Mouse (Mus musculus) kidney, adult 2 months (tissue): Measurements from ENCODE around the gene Slit1. TPM values are rescaled to one million over a fixed set of nuclear protein-coding genes. Genes with fewer than 3 reads are reported as not detected.

Experiments
- DNase-seq: peaks from one replicate; pipeline ENCODE4 v3.0.0; 2021
- H3K27ac ChIP-seq: fragments of 200-500 bp; 2 replicates; pipeline ENCODE4 v1.5.1; 2012; ENCODE audit warnings: low read depth, low read length, control low read depth, inconsistent platforms; ENCODE audit not compliant: insufficient read depth
- H3K27me3 ChIP-seq: fragments of 200-500 bp; replicated peaks from 2 replicates; pipeline ENCODE4 v1.6.1; 2012; ENCODE audit warnings: mild to moderate bottlenecking, moderate library complexity, low read length, inconsistent platforms; ENCODE audit not compliant: control insufficient read depth, insufficient read depth
- H3K36me3 ChIP-seq: fragments of 200-500 bp; 2 replicates; pipeline ENCODE4 v1.6.1; 2012; ENCODE audit warnings: mild to moderate bottlenecking, moderate library complexity, low read length, inconsistent platforms; ENCODE audit not compliant: control insufficient read depth, insufficient read depth
- H3K4me1 ChIP-seq: fragments of 200-500 bp; 2 replicates; pipeline ENCODE4 v1.6.1; 2011; ENCODE audit warnings: low read length; ENCODE audit not compliant: control insufficient read depth, insufficient read depth
- H3K4me3 ChIP-seq: fragments of 200-500 bp; 2 replicates; pipeline ENCODE4 v1.5.1; 2011; ENCODE audit warnings: mild to moderate bottlenecking, low read depth, low read length, control low read depth; ENCODE audit not compliant: insufficient read depth
- CTCF ChIP-seq: fragments of 200-500 bp; conservative IDR thresholded peaks from 2 replicates; pipeline ENCODE4 v1.5.1; 2011; ENCODE audit warnings: low read depth, mild to moderate bottlenecking, control low read depth, low read length, moderate library complexity, mixed read lengths; ENCODE audit not compliant: insufficient read depth, insufficient read length
- POLR2A ChIP-seq: fragments of 200-500 bp; IDR thresholded peaks from one replicate; pipeline ENCODE4 v1.6.1; 2011; ENCODE audit warnings: low read depth, low read length, control low read depth
- WGBS: fragments of 180-500 bp; shearing (Covaris S2); methylation state at CpG from one replicate; pipeline ENCODE4 v1.1.7; 2018; 5-methylcytosine and 5-hydroxymethylcytosine counted together
- polyA plus RNA-seq: library from polyadenylated mRNA; depleted of rRNA; stranded (reverse); fragments of >200 nt; gene quantifications from 2 replicates; pipeline ENCODE4 v1.2.3, GENCODE M21; 2012

Gene Slit1
- polyA plus RNA-seq, 1 experiment: 0.17 TPM

DNA sequence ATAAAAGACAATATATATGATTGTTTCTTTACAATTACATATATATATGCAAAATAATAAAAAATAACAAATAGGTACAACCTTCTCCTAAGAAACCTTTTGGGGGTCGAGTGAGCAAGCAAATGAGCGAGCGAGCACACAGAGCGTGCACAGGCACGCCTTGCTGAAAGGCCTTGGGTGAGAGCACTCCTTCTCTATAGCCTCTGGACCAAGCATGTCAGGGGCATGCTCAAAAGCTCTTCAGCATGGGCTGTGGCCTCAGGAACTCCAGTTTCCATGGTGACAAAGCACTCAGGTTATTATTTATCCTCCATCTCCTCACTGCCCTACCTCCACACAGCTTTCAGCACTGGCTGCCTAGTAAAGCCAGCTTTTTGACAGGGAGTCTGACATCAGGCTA lies 23.2 kb upstream of the Slit1 start:
- Histone ChIP-seq H3K4me3 (no peak overlapping the region), H3K4me1 (no peaks in the 10 kb centered on the region), H3K27ac (no peak overlapping the region), H3K36me3 (no peaks in the 10 kb centered on the region), H3K27me3 (no peaks in the 10 kb centered on the region)
- 88% methylated on average over 5 of the region's 5 CpGs for WGBS
- no peak for DNase-seq
- TF ChIP-seq POLR2A (no peak), CTCF (no peak)

GRCm38 (mm10) chr19:41763870-41764660 lies 20.6 kb upstream of the Slit1 start:
- peak; percentile 85 for DNase-seq
- peak; percentile 91 for TF ChIP-seq CTCF
- no peak for TF ChIP-seq POLR2A
- H3K27me3 ChIP-seq: no peaks in the 10 kb centered on the region
- no peaks in the 10 kb centered on the region for H3K4me1 ChIP-seq
- no peak overlapping the region for H3K27ac ChIP-seq
- H3K36me3 ChIP-seq: no peaks in the 10 kb centered on the region
- H3K4me3 ChIP-seq: no peak overlapping the region
- 27% methylated on average over 12 of the region's 12 CpGs for WGBS

DNA sequence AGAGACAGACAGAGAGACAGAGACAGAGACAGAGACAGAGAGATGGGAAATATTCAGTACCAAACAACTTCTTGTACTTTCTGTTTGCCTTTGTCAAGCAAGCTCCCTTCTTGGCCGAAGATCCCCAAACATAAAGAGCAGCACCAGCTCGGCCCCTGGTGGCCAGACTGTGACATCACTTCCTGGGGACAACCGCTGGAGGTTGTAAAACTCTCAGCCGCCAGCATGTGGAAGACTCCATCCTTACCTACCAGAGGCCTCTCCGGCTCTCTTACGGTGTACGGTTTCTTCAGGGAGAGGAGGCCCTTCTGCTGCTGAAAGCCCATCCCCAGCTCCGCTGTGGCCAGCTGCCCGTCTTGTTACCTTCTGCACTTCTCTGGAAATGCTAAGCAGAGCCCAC lies 18.1 kb upstream of the Slit1 start:
- Histone ChIP-seq H3K27me3 (no peaks in the 10 kb centered on the region), H3K36me3 (no peaks in the 10 kb centered on the region), H3K4me1 (no peaks in the 10 kb centered on the region), H3K27ac (no peak overlapping the region), H3K4me3 (no peak overlapping the region)
- WGBS: 38% methylated on average over 9 of the region's 9 CpGs
- TF ChIP-seq POLR2A: no peak
- peak; percentile 51; the same call in 1 of the 2 replicates for TF ChIP-seq CTCF
- peak; percentile 25 for DNase-seq

DNA sequence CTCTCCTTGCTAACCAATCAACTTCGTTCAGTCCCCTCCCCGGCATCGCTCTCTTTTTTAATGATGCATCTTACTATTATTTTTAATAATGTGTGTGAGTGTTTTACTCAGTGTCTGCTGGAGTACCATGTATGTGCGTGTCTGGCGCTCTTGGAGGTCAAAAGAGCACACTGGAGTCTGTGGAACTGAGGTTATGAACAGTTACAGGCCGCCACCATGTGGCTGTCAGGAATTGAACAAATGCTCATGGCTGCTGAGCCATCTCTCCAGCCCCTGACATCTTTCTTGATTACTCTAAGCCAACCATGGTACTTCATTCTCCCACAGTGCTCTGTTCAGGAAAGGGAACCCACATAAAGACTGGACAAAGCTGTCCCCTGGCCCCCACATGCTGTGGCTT lies 16.3 kb upstream of the Slit1 start:
- Histone ChIP-seq H3K27ac (no peak overlapping the region), H3K4me1 (no peaks in the 10 kb centered on the region), H3K36me3 (no peaks in the 10 kb centered on the region), H3K4me3 (no peak overlapping the region), H3K27me3 (no peaks in the 10 kb centered on the region)
- DNase-seq: no peak
- TF ChIP-seq POLR2A: no peak
- no peak for TF ChIP-seq CTCF
- WGBS: 85% methylated on average over 6 of the region's 6 CpGs

GRCm38 (mm10) chr19:41759270-41759669 lies 15.8 kb upstream of the Slit1 start:
- WGBS: 83% methylated on average over 5 of the region's 5 CpGs
- no peak for TF ChIP-seq POLR2A
- TF ChIP-seq CTCF: no peak
- Histone ChIP-seq H3K36me3 (no peaks in the 10 kb centered on the region), H3K27me3 (no peaks in the 10 kb centered on the region), H3K4me3 (no peak overlapping the region), H3K4me1 (no peaks in the 10 kb centered on the region), H3K27ac (no peak overlapping the region)
- DNase-seq: no peak

DNA sequence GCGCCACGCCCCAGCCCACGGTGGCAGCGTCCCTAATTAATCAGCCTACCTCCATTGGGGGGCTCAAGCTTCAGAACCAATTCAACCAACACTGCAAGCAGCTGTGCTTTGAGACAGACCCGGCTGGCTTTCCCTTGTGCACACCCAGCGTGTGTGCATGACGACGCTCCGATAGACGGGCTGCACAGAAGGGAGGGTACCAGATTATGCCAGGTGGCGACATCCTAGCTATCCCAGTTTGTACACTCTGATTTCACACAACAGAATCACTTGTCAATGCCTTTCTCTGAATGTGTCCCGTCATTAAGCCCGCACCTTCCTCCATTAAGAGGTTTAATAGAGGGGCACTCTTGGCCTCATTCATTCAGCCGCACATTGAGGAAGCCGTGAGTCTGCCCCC lies 11.3 kb upstream of the Slit1 start:
- Histone ChIP-seq H3K27me3 (no peaks in the 10 kb centered on the region), H3K4me1 (no peaks in the 10 kb centered on the region), H3K4me3 (no peak overlapping the region), H3K36me3 (no peaks in the 10 kb centered on the region), H3K27ac (no peak overlapping the region)
- TF ChIP-seq POLR2A: no peak
- no peak for TF ChIP-seq CTCF
- WGBS: 80% methylated on average over 15 of the region's 15 CpGs
- no peak for DNase-seq

DNA sequence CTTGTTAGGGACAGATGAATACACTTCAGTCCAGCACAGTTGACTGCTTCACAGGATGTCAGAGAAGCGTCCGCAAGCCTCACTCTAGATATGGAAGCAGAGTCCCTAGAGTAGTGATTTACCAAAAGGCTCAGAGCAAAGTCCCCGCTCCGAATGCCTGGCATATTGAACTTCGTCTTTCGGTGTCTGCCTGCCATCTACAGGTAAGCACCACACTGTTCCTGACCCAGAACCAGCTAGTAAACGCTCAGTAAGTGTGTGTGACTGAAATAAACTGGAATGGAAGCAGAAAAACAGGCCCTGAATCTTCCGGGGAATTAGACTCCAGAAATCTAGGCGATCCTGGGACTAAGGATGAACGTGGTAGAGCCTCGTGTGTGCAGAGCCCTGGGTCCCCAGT lies 8.4 kb upstream of the Slit1 start:
- WGBS: 77% methylated on average over 11 of the region's 11 CpGs
- Histone ChIP-seq H3K36me3 (no peaks in the 10 kb centered on the region), H3K4me3 (no peak overlapping the region), H3K27me3 (no peaks in the 10 kb centered on the region), H3K4me1 (no peaks in the 10 kb centered on the region), H3K27ac (no peak overlapping the region)
- TF ChIP-seq POLR2A (no peak), CTCF (no peak)
- no peak for DNase-seq

DNA sequence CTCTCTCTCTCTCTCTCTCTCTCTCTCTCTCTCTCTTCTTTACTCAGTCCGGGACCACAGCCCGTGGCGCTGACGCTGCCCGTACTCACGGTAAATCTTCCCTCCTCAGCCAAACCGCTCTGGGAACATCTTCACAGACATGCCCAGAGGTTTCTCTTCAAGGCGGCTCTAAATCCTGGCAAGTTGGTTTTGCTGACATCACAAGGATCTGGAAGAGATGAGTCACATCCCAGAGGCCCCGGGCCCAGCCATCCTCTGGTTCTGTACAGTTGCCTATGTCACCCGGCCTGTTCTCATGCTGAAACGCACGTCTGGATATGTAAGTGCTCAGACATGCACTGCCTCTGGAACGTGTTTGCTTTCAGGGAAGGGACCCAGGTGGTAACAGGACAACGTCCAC lies 4.0 kb upstream of the Slit1 start:
- TF ChIP-seq CTCF (no peak), POLR2A (no peak)
- DNase-seq: no peak
- Histone ChIP-seq H3K4me3 (no peak overlapping the region), H3K27ac (no peak overlapping the region), H3K4me1 (no peaks in the 10 kb centered on the region), H3K36me3 (no peaks in the 10 kb centered on the region), H3K27me3 (peaks cover 3% of the 10 kb centered on the region)
- 94% methylated on average over 14 of the region's 14 CpGs for WGBS
